Mouse (Mus musculus): ENCODE measurements around the gene Dhtkd1. TPM values are rescaled to one million over a fixed set of nuclear protein-coding genes. Genes with fewer than 3 reads are reported as not detected.

Gene Dhtkd1
- total RNA-seq, 1 experiment from 2014 or later = 18.6 TPM

Other genes starting within 250 kb of the Dhtkd1 start
- 7.4 and 8.7 TPM in 2 replicates for gene Camk1d, start 228.3 kb downstream of the Dhtkd1 start, total RNA-seq (2021)
- 42.2 and 42.9 TPM in 2 replicates for gene Nudt5, start 97.8 kb downstream of the Dhtkd1 start, total RNA-seq (2021)
- gene Cdc123, start 97.6 kb downstream of the Dhtkd1 start, total RNA-seq (2021) = 119 and 124 TPM in 2 replicates
- 0.86 and 1.4 TPM in 2 replicates for gene Gm13199, start 79.9 kb downstream of the Dhtkd1 start, total RNA-seq (2021)
- 40.2 and 42.2 TPM in 2 replicates for gene Sec61a2, start 47.4 kb downstream of the Dhtkd1 start, total RNA-seq (2021)
- gene Upf2, start 8.7 kb upstream of the Dhtkd1 start, total RNA-seq (2021) = 24.4 and 25.5 TPM in 2 replicates
- gene Proser2, start 187.4 kb upstream of the Dhtkd1 start, total RNA-seq (2021) = 11.2 and 11.8 TPM in 2 replicates

Data from adrenal gland, postnatal 14 days (tissue).